Mouse (Mus musculus) hindlimb bud, embryonic 11.5 days (tissue): ENCODE results near the gene Pip5k1b.
A peak's percentile ranks its signal among the peaks of the same experiment; 100 is the strongest.

Experiments used
- DNase-seq: peaks from one replicate; pipeline ENCODE4 v3.0.0-alpha.2; 2012; ENCODE audit warnings: low read depth, low spot score; ENCODE audit errors: extremely low spot score

The Pip5k1b gene

GRCm38 (mm10) chr19:24476929-24477882 is 78.5 kb downstream of the Pip5k1b start, which contains the start of gene Fam122a:
Gene Fam122a, minus strand, starts transcription at chr19:24477356.
- DNase-seq: peak; percentile 49

GRCm38 (mm10) chr19:24476461-24476860 is 79.2 kb downstream of the Pip5k1b start:
- no peak for DNase-seq

GRCm38 (mm10) chr19:24475281-24475680 is 80.4 kb downstream of the Pip5k1b start:
- no peak for DNase-seq

GRCm38 (mm10) chr19:24472512-24472911 is 83.2 kb downstream of the Pip5k1b start:
- no peak for DNase-seq

- DNase-seq: no peak
Observed at GRCm38 (mm10) chr19:24471538-24471937, 84.1 kb downstream of the Pip5k1b start.

- no peak for DNase-seq
Observed at GRCm38 (mm10) chr19:24469216-24469615, 86.5 kb downstream of the Pip5k1b start.

GRCm38 (mm10) chr19:24468616-24469015 is 87.1 kb downstream of the Pip5k1b start:
- no peak for DNase-seq

GRCm38 (mm10) chr19:24463011-24463410 is 92.7 kb downstream of the Pip5k1b start:
- DNase-seq: no peak

GRCm38 (mm10) chr19:24456591-24457231 is 99.0 kb downstream of the Pip5k1b start:
- DNase-seq: no peak

- no peak for DNase-seq
Observed at GRCm38 (mm10) chr19:24455249-24455960, 100.3 kb downstream of the Pip5k1b start.

GRCm38 (mm10) chr19:24454451-24454850 is 101.2 kb downstream of the Pip5k1b start:
- DNase-seq: no peak

GRCm38 (mm10) chr19:24453379-24453778 is 102.3 kb downstream of the Pip5k1b start:
- DNase-seq: no peak

GRCm38 (mm10) chr19:24452441-24452898 is 103.2 kb downstream of the Pip5k1b start:
- peak; percentile 46 for DNase-seq

GRCm38 (mm10) chr19:24451626-24452025 is 104.0 kb downstream of the Pip5k1b start:
- DNase-seq: no peak

- DNase-seq: no peak
Observed at GRCm38 (mm10) chr19:24450740-24451139, 104.9 kb downstream of the Pip5k1b start.

GRCm38 (mm10) chr19:24444322-24444721 is 111.3 kb downstream of the Pip5k1b start:
- no peak for DNase-seq

GRCm38 (mm10) chr19:24439715-24440114 is 116.0 kb downstream of the Pip5k1b start:
- DNase-seq: no peak

GRCm38 (mm10) chr19:24434291-24434690 is 121.4 kb downstream of the Pip5k1b start:
- no peak for DNase-seq

GRCm38 (mm10) chr19:24432447-24432846 is 123.2 kb downstream of the Pip5k1b start:
- DNase-seq: no peak

- no peak for DNase-seq
Observed at GRCm38 (mm10) chr19:24431381-24431780, 124.3 kb downstream of the Pip5k1b start.

- DNase-seq: no peak
Observed at GRCm38 (mm10) chr19:24428011-24428410, 127.7 kb downstream of the Pip5k1b start.
